Mouse (Mus musculus) midbrain, embryonic 12.5 days (tissue): Measurements from ENCODE around the gene Psmd9. TPM values are rescaled to one million over a fixed set of nuclear protein-coding genes. Genes with fewer than 3 reads are reported as not detected.

ENCODE experiments used
- ATAC-seq: fragments of 200-750 bp; cut with Nextera tagmentation; 2 replicates; pipeline ENCODE4 v1.8.0; 2017; ENCODE audit warnings: low read depth, moderate TSS enrichment, moderate library complexity; ENCODE audit not compliant: low FRiP score
- H3K27ac ChIP-seq: fragments of 300-500 bp; sonication (generic); replicated peaks from 2 replicates; pipeline ENCODE4 v1.5.1; 2016; ENCODE audit warnings: mild to moderate bottlenecking
- H3K27me3 ChIP-seq: fragments of 300-500 bp; sonication (generic); 2 replicates; pipeline ENCODE4 v1.6.1; 2016; ENCODE audit warnings: mild to moderate bottlenecking
- H3K36me3 ChIP-seq: fragments of 300-500 bp; sonication (generic); 2 replicates; pipeline ENCODE4 v1.6.1; 2016
- H3K4me1 ChIP-seq: fragments of 300-500 bp; sonication (generic); 2 replicates; pipeline ENCODE4 v1.6.1; 2016
- H3K4me2 ChIP-seq: fragments of 300-500 bp; sonication (generic); replicated peaks from 2 replicates; pipeline ENCODE4 v1.6.1; 2016; ENCODE audit warnings: mild to moderate bottlenecking, moderate library complexity
- H3K4me3 ChIP-seq: fragments of 300-500 bp; sonication (generic); 2 replicates; pipeline ENCODE4 v1.5.1; 2016; ENCODE audit warnings: mild to moderate bottlenecking
- H3K9ac ChIP-seq: fragments of 300-500 bp; sonication (generic); replicated peaks from 2 replicates; pipeline ENCODE4 v1.6.1; 2016; ENCODE audit warnings: mild to moderate bottlenecking, moderate library complexity
- H3K9me3 ChIP-seq: fragments of 300-500 bp; sonication (generic); 2 replicates; pipeline ENCODE4 v1.6.1; 2016; ENCODE audit warnings: mild to moderate bottlenecking
- WGBS: fragments of 180-500 bp; shearing (Covaris S2); methylation state at CpG from one replicate; pipeline ENCODE4 v1.1.7; 2016; 5-methylcytosine and 5-hydroxymethylcytosine counted together
- polyA plus RNA-seq: library from polyadenylated mRNA; unstranded; fragments of >200 nt; fragmentation: Nextera tagmentation; extraction: Ambion mirVana; gene quantifications from 2 replicates; pipeline ENCODE4 v1.2.1, GENCODE M21; 2016

Psmd9 gene
- polyA plus RNA-seq, 1 experiment from 2014 or later, result 75.4 TPM

DNA sequence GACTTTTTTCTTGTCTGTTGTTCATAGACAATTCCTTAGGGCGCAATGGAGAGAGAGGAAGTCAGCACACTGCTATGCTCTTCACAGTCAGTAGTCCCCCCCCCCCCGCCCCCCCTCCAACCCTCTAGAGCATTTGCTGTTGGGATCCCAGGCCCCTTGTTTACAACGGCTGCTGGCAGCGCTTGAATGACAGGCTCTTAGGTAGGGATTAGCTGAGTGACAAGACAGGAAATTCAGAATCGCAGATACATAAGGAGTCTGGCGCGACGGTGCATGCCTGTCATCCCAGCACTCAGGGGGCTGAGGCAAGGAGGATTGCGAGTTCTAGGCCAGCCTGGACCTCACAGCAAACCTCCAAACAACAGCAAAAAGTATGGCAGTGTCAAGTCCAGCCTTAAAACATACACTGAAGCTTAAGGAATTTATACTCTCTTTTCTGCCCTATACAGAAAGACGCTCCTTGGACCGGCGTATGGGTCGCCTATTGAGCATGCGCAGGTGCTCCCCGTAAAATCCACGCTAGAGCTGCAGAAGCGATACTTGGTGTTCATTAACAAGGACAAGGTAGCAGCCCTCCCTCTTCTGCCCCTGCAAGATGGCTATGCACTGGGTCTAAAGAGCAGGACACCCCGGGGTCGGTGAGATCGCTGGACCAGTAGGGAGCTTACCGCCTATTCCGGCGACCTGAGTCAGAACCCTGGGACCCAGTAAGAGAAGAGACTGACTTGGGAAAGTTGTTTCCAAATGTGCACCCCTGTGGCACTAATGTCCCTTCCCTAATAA, 128.0 kb downstream of the Psmd9 start:
- no peaks in the 10 kb centered on the region for H3K36me3 ChIP-seq
- no peaks in the 10 kb centered on the region for H3K9me3 ChIP-seq
- ATAC-seq, result no peak
- no peak overlapping the region for H3K9ac ChIP-seq
- no peak overlapping the region for H3K4me3 ChIP-seq
- H3K4me2 ChIP-seq, result no peak overlapping the region
- WGBS, result 60% methylated on average over 23 of the region's 23 CpGs
- H3K27ac ChIP-seq, result no peak overlapping the region
- peaks cover 21% of the 10 kb centered on the region for H3K4me1 ChIP-seq
- H3K27me3 ChIP-seq, result peaks cover 5% of the 10 kb centered on the region; the same call in 1 of the 2 replicates

DNA sequence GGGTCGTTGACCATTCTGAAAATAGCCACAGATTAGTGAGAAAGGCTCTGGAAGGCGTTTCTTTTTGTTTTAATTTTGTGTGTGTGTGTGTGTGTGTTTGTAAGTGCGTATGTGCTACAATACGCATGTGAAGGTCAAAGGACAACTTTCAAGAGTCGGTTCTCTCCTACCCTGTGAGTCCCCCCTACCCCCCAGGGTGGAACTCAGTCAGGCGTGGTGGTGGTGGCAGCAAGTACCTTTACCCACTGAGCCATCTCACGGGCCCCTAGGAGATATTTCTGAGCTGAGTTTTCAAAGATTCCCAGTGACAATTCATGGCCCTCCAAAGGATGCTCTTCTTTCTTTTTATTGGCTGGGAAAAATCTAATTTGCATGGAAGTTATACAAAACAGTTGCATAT, 128.6 kb downstream of the Psmd9 start:
- Histone ChIP-seq H3K4me2 (no peak overlapping the region), H3K27ac (no peak overlapping the region), H3K4me1 (peaks cover 27% of the 10 kb centered on the region), H3K9me3 (no peaks in the 10 kb centered on the region), H3K9ac (no peak overlapping the region), H3K4me3 (no peak overlapping the region), H3K27me3 (peaks cover 5% of the 10 kb centered on the region; the same call in 1 of the 2 replicates), H3K36me3 (no peaks in the 10 kb centered on the region)
- 80% methylated on average over 7 of the region's 7 CpGs for WGBS
- no peak for ATAC-seq

DNA sequence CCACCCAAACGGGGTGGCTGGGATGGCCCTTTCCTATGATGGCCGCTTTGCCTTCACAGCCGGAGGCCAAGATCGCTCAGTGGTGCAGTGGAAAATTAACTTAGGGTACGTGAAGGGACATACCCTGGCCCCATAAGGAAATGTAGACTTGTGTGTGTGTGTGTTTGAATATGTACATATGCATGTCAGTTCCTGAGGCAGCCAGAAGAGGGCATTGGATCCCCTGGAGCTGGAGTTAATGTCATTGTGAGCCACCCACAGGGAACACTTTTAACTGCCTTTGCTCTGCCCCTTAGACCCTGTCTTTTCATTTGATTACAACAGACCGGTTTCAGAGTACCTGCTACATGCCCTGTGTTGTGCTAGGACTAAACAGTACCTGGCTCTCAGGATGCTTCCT, 129.3 kb downstream of the Psmd9 start:
- WGBS, result 91% methylated on average over 6 of the region's 6 CpGs

More for the DNA sequence above, 129.3 kb downstream of the Psmd9 start:
- Histone ChIP-seq H3K36me3 (no peaks in the 10 kb centered on the region), H3K27me3 (peaks cover 5% of the 10 kb centered on the region; the same call in 1 of the 2 replicates), H3K4me3 (no peak overlapping the region), H3K9me3 (no peaks in the 10 kb centered on the region), H3K4me1 (peaks cover 29% of the 10 kb centered on the region), H3K9ac (no peak overlapping the region), H3K27ac (no peak overlapping the region), H3K4me2 (no peak overlapping the region)
- no peak for ATAC-seq

Other genes with a start within 250 kb of the Psmd9 start
- gene Kdm2b, start 179.6 kb upstream of the Psmd9 start, polyA plus RNA-seq, result 108 and 115 TPM in 2 replicates
- gene Orai1, start 154.3 kb upstream of the Psmd9 start, polyA plus RNA-seq, result 11.7 and 13.7 TPM in 2 replicates
- not detected in 2 replicates for gene Morn3, start 122.4 kb upstream of the Psmd9 start, polyA plus RNA-seq
- gene Tmem120b, start 101.0 kb upstream of the Psmd9 start, polyA plus RNA-seq, result 10.8 and 12.7 TPM in 2 replicates
- gene Rhof, start 36.7 kb upstream of the Psmd9 start, polyA plus RNA-seq, result 1.9 and 2.4 TPM in 2 replicates
- gene Setd1b, start 27.2 kb upstream of the Psmd9 start, polyA plus RNA-seq, result 13.1 and 13.2 TPM in 2 replicates
- not detected in 2 replicates for gene Hpd, start 13.3 kb downstream of the Psmd9 start, polyA plus RNA-seq
- gene Wdr66, start 82.7 kb downstream of the Psmd9 start, polyA plus RNA-seq, result 0.86 and 1.1 TPM in 2 replicates
- gene Bcl7a, start 174.4 kb downstream of the Psmd9 start, polyA plus RNA-seq, result 56.7 and 59.8 TPM in 2 replicates
- gene Mlxip, start 225.4 kb downstream of the Psmd9 start, polyA plus RNA-seq, result 16.8 and 21.5 TPM in 2 replicates